Mouse (Mus musculus) midbrain, embryonic 13.5 days (tissue): Measurements from ENCODE around the gene Glis1. TPM values are rescaled to one million over a fixed set of nuclear protein-coding genes. Genes with fewer than 3 reads are reported as not detected.

Experiments
- ATAC-seq: fragments of 200-750 bp; cut with Nextera tagmentation; 2 replicates; pipeline ENCODE4 v1.8.0; 2017; ENCODE audit warnings: mild to moderate bottlenecking, moderate TSS enrichment, moderate library complexity
- H3K27ac ChIP-seq: fragments of 300-500 bp; sonication (generic); 2 replicates; pipeline ENCODE4 v1.5.1; 2015; ENCODE audit warnings: inconsistent platforms, mild to moderate bottlenecking, moderate library complexity
- H3K27me3 ChIP-seq: fragments of 300-500 bp; sonication (generic); 2 replicates; pipeline ENCODE4 v1.6.1; 2015; ENCODE audit warnings: mild to moderate bottlenecking, inconsistent platforms
- H3K36me3 ChIP-seq: fragments of 300-500 bp; sonication (generic); 2 replicates; pipeline ENCODE4 v1.6.1; 2015; ENCODE audit warnings: mild to moderate bottlenecking, inconsistent platforms
- H3K4me1 ChIP-seq: fragments of 300-500 bp; sonication (generic); replicated peaks from 2 replicates; pipeline ENCODE4 v1.6.1; 2015; ENCODE audit warnings: inconsistent platforms
- H3K4me2 ChIP-seq: fragments of 300-500 bp; sonication (generic); replicated peaks from 2 replicates; pipeline ENCODE4 v1.6.1; 2015; ENCODE audit warnings: moderate library complexity, mild to moderate bottlenecking, inconsistent platforms
- H3K4me3 ChIP-seq: fragments of 300-500 bp; sonication (generic); replicated peaks from 2 replicates; pipeline ENCODE4 v1.5.1; 2015; ENCODE audit warnings: mild to moderate bottlenecking, inconsistent platforms
- H3K9ac ChIP-seq: fragments of 300-500 bp; sonication (generic); replicated peaks from 2 replicates; pipeline ENCODE4 v1.6.1; 2015; ENCODE audit warnings: mild to moderate bottlenecking, inconsistent platforms
- H3K9me3 ChIP-seq: fragments of 300-500 bp; sonication (generic); 2 replicates; pipeline ENCODE4 v1.6.1; 2016; ENCODE audit warnings: mild to moderate bottlenecking, inconsistent platforms
- WGBS: fragments of 180-500 bp; shearing (Covaris S2); methylation state at CpG from one replicate; pipeline ENCODE4 v1.1.7; 2015; 5-methylcytosine and 5-hydroxymethylcytosine counted together
- polyA plus RNA-seq: library from polyadenylated mRNA; unstranded; fragments of >200 nt; fragmentation: Nextera tagmentation; extraction: Ambion mirVana; gene quantifications from 2 replicates; pipeline ENCODE4 v1.2.1, GENCODE M21; 2015

The Glis1 gene
- polyA plus RNA-seq, 1 experiment from 2014 or later: 1.5 TPM

- H3K27me3 ChIP-seq: no peaks in the 10 kb centered on the region
- no peak overlapping the region for H3K9ac ChIP-seq
- 87% methylated on average over 11 of the region's 11 CpGs for WGBS
- H3K4me3 ChIP-seq: no peak overlapping the region
- no peaks in the 10 kb centered on the region for H3K36me3 ChIP-seq
- peaks cover 10% of the 10 kb centered on the region for H3K4me1 ChIP-seq
- no peak overlapping the region for H3K27ac ChIP-seq
- no peak for ATAC-seq
- H3K9me3 ChIP-seq: no peaks in the 10 kb centered on the region
- H3K4me2 ChIP-seq: no peak overlapping the region
These were observed 100.7 kb downstream of the Glis1 start for GRCm38 (mm10) chr4:107535126-107535525.

GRCm38 (mm10) chr4:107538116-107538515, 103.7 kb downstream of the Glis1 start:
- H3K4me1 ChIP-seq: peaks cover 10% of the 10 kb centered on the region
- H3K27ac ChIP-seq: no peak overlapping the region
- no peak for ATAC-seq
- no peaks in the 10 kb centered on the region for H3K27me3 ChIP-seq
- H3K36me3 ChIP-seq: no peaks in the 10 kb centered on the region
- H3K4me3 ChIP-seq: no peak overlapping the region
- 54% methylated on average over 13 of the region's 13 CpGs for WGBS
- H3K4me2 ChIP-seq: no peak overlapping the region
- no peak overlapping the region for H3K9ac ChIP-seq
- no peaks in the 10 kb centered on the region for H3K9me3 ChIP-seq

DNA sequence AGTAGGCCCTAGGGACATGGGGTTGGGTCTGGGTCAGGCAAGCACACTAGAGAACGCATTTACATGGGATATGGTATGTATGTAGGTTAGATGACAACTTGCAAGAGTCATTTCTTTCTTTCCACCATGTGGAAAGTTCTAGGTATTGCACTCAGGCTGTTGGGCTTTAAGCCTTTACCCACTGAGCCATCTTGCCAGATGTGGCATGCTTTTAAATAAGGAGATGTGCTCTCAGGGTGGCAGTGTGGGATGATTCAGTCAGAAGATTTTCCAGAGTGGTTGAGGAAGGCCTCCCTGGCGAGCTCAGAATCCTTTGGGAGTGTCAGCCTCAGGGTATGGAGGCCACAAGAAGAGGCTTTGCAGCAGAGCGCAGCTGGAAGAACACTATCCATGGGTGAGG, 104.2 kb downstream of the Glis1 start:
- 75% methylated on average over 3 of the region's 3 CpGs for WGBS
- Histone ChIP-seq H3K9ac (no peak overlapping the region), H3K4me1 (peaks cover 10% of the 10 kb centered on the region), H3K9me3 (no peaks in the 10 kb centered on the region), H3K27ac (no peak overlapping the region), H3K4me3 (no peak overlapping the region), H3K27me3 (no peaks in the 10 kb centered on the region), H3K36me3 (no peaks in the 10 kb centered on the region), H3K4me2 (no peak overlapping the region)
- ATAC-seq: no peak

DNA sequence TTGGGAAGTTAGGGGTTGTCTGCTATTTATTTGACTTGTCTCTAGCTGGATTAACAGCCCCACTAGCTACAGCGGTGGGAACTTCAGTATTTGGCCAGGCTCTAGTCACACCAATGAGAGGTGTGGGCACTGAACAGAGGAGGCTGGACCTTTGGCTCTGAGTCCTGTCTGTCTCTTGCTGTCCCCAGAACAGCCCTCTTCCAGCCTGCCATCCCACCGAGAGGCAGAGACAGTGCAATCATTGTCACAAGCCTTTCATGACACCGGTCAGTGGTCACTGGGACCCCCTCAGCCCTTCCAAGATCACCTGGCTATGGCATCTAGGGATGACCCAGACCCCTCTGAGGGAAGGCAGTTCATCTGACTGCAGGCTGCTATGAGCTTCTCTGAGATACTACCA, 104.6 kb downstream of the Glis1 start:
- 73% methylated on average over 3 of the region's 3 CpGs for WGBS
- no peaks in the 10 kb centered on the region for H3K36me3 ChIP-seq
- H3K9me3 ChIP-seq: no peaks in the 10 kb centered on the region
- peaks cover 10% of the 10 kb centered on the region for H3K4me1 ChIP-seq
- no peaks in the 10 kb centered on the region for H3K27me3 ChIP-seq
- H3K27ac ChIP-seq: no peak overlapping the region
- H3K4me2 ChIP-seq: no peak overlapping the region
- no peak overlapping the region for H3K4me3 ChIP-seq
- no peak for ATAC-seq
- H3K9ac ChIP-seq: no peak overlapping the region

GRCm38 (mm10) chr4:107541821-107542220, 107.4 kb downstream of the Glis1 start:
- Histone ChIP-seq H3K9ac (no peak overlapping the region), H3K4me1 (peaks cover 10% of the 10 kb centered on the region), H3K27ac (no peak overlapping the region), H3K4me3 (no peak overlapping the region), H3K4me2 (no peak overlapping the region), H3K36me3 (no peaks in the 10 kb centered on the region), H3K27me3 (no peaks in the 10 kb centered on the region), H3K9me3 (no peaks in the 10 kb centered on the region)
- WGBS: 74% methylated on average over 4 of the region's 4 CpGs
- ATAC-seq: no peak

GRCm38 (mm10) chr4:107544843-107545242, 110.5 kb downstream of the Glis1 start:
- no peak for ATAC-seq
- H3K9ac ChIP-seq: no peak overlapping the region
- 82% methylated on average over 5 of the region's 5 CpGs for WGBS

GRCm38 (mm10) chr4:107545726-107546125, 111.3 kb downstream of the Glis1 start:
- ATAC-seq: no peak
- WGBS: 100% methylated on average over 1 of the region's 1 CpGs
- H3K27ac ChIP-seq: no peak overlapping the region
- H3K27me3 ChIP-seq: no peaks in the 10 kb centered on the region
- no peak overlapping the region for H3K4me2 ChIP-seq
- H3K36me3 ChIP-seq: no peaks in the 10 kb centered on the region
- H3K4me3 ChIP-seq: no peak overlapping the region
- no peaks in the 10 kb centered on the region for H3K9me3 ChIP-seq
- H3K9ac ChIP-seq: no peak overlapping the region
- H3K4me1 ChIP-seq: no peaks in the 10 kb centered on the region

More at GRCm38 (mm10) chr4:107544843-107545242, 110.5 kb downstream of the Glis1 start:
- H3K4me2 ChIP-seq: no peak overlapping the region
- no peaks in the 10 kb centered on the region for H3K4me1 ChIP-seq
- H3K27me3 ChIP-seq: no peaks in the 10 kb centered on the region
- no peak overlapping the region for H3K4me3 ChIP-seq
- H3K9me3 ChIP-seq: no peaks in the 10 kb centered on the region
- H3K27ac ChIP-seq: no peak overlapping the region
- H3K36me3 ChIP-seq: no peaks in the 10 kb centered on the region

DNA sequence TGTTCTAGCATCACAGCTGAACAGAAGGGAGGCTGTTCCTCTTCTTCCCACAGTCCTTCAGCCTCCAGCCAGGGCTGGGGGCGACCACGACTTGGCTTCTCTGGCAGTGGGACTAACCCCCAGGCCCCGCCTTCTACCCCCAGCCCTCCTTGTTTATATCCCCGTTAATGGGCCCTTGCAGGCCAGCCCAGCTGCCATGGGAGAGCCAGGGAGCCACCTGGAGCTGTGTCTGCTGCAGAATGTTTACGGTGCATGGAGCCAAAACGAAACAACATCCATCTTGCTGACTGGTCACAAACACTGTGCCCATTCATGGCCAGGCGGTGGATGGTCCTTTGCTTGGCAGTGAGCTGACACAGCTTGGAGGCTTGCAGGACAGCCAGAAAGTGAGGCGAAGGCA, 112.1 kb downstream of the Glis1 start:
- Histone ChIP-seq H3K9me3 (no peaks in the 10 kb centered on the region), H3K27me3 (no peaks in the 10 kb centered on the region), H3K36me3 (no peaks in the 10 kb centered on the region), H3K4me3 (no peak overlapping the region), H3K9ac (no peak overlapping the region), H3K4me1 (no peaks in the 10 kb centered on the region), H3K27ac (no peak overlapping the region), H3K4me2 (no peak overlapping the region)
- WGBS: 73% methylated on average over 8 of the region's 8 CpGs
- no peak for ATAC-seq

GRCm38 (mm10) chr4:107550096-107550495, 115.7 kb downstream of the Glis1 start:
- no peak overlapping the region for H3K4me3 ChIP-seq
- ATAC-seq: no peak
- 90% methylated on average over 10 of the region's 10 CpGs for WGBS
- H3K9me3 ChIP-seq: no peaks in the 10 kb centered on the region
- no peaks in the 10 kb centered on the region for H3K36me3 ChIP-seq
- H3K9ac ChIP-seq: no peak overlapping the region
- no peak overlapping the region for H3K4me2 ChIP-seq
- H3K27me3 ChIP-seq: no peaks in the 10 kb centered on the region
- no peak overlapping the region for H3K27ac ChIP-seq
- H3K4me1 ChIP-seq: no peaks in the 10 kb centered on the region

DNA sequence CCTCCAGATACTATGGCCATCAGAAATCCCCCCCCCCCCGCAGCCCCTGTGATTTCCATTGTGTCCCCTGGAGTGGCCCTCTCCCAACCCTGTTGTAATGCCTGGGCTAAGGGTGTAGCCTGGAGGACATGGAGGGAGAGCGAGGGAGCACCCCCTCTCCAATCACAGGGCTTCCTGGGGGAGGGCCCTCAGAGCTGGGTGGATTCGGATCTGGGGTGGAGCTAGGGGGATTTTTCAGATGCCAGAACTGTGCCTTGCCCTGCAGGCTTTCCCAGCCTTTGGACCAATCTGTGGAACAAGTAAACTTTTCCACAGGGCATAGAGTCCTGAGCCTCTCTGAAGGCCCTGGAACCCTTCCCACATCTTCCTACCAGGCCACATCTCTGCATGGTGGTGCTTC, 116.2 kb downstream of the Glis1 start:
- no peak overlapping the region for H3K27ac ChIP-seq
- no peaks in the 10 kb centered on the region for H3K27me3 ChIP-seq
- ATAC-seq: no peak
- H3K36me3 ChIP-seq: no peaks in the 10 kb centered on the region
- no peaks in the 10 kb centered on the region for H3K4me1 ChIP-seq
- H3K9me3 ChIP-seq: no peaks in the 10 kb centered on the region
- 73% methylated on average over 3 of the region's 3 CpGs for WGBS
- no peak overlapping the region for H3K9ac ChIP-seq
- H3K4me2 ChIP-seq: no peak overlapping the region
- H3K4me3 ChIP-seq: no peak overlapping the region

DNA sequence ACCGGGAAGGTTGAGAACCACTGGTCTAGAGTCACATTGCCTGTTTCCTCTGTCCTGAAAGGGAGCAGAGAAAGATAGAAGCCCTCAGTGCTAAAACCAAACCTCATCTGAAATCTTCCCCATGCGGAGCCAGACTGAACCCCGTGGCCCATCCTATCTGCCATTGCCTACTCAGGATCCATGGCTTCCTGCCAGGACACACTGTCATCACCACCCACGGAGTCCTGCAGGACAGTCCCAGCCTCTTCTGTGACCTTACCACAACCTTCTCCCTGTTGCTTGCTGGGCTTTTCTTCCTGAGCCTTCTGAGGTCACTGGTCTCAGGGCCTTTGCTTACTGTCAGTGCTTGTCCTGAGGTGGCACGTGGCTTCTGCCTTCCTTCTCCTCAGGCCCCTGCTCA, 118.3 kb downstream of the Glis1 start:
- Histone ChIP-seq H3K36me3 (no peaks in the 10 kb centered on the region), H3K4me2 (no peak overlapping the region), H3K4me1 (no peaks in the 10 kb centered on the region), H3K9me3 (no peaks in the 10 kb centered on the region), H3K27me3 (no peaks in the 10 kb centered on the region), H3K9ac (no peak overlapping the region), H3K27ac (no peak overlapping the region), H3K4me3 (no peak overlapping the region)
- ATAC-seq: no peak
- 79% methylated on average over 5 of the region's 5 CpGs for WGBS

DNA sequence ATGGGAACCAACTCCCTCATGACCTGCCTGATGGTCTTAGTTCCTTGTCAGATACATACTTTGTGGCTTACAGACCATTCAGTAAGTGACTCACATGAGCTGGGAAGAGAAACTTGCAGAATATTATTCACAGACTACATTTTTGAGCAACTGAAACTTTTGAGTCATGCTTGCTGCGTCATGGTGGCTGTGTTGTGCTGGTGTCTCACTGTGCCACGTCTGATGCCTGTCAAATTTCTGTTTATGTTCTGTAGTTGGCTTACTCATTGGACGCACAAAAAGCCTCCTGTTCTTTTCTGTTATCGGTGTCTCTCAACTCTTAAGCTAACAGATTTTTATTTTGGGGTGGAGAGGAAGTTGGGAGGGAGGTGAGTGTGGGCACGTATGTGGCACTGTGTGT, 119.4 kb downstream of the Glis1 start:
- H3K4me2 ChIP-seq: no peak overlapping the region
- H3K9me3 ChIP-seq: no peaks in the 10 kb centered on the region
- no peak overlapping the region for H3K4me3 ChIP-seq
- no peaks in the 10 kb centered on the region for H3K36me3 ChIP-seq
- H3K27ac ChIP-seq: no peak overlapping the region
- no peak for ATAC-seq
- no peak overlapping the region for H3K9ac ChIP-seq
- WGBS: 86% methylated on average over 5 of the region's 5 CpGs
- H3K4me1 ChIP-seq: no peaks in the 10 kb centered on the region
- H3K27me3 ChIP-seq: no peaks in the 10 kb centered on the region

GRCm38 (mm10) chr4:107558801-107559200, 124.4 kb downstream of the Glis1 start:
- no peaks in the 10 kb centered on the region for H3K4me1 ChIP-seq
- H3K27ac ChIP-seq: no peak overlapping the region
- no peaks in the 10 kb centered on the region for H3K9me3 ChIP-seq
- H3K36me3 ChIP-seq: no peaks in the 10 kb centered on the region
- H3K4me3 ChIP-seq: no peak overlapping the region
- H3K4me2 ChIP-seq: no peak overlapping the region
- no peak for ATAC-seq
- no peaks in the 10 kb centered on the region for H3K27me3 ChIP-seq
- no peak overlapping the region for H3K9ac ChIP-seq
- 79% methylated on average over 3 of the region's 3 CpGs for WGBS
